Mouse (Mus musculus) forebrain, embryonic 11.5 days (tissue): ENCODE results near the gene Fam81a. TPM values are rescaled to one million over a fixed set of nuclear protein-coding genes. Genes with fewer than 3 reads are reported as not detected.
A peak's percentile ranks its signal among the peaks of the same experiment; 100 is the strongest.

Experiments
- ATAC-seq: fragments of 200-750 bp; cut with Nextera tagmentation; replicated peaks from 2 replicates; pipeline ENCODE4 v1.8.0; 2017; ENCODE audit warnings: moderate TSS enrichment; ENCODE audit not compliant: low FRiP score
- DNase-seq: peaks from one replicate; pipeline ENCODE4 v3.0.0-alpha.2; 2017; ENCODE audit warnings: low spot score
- H3K27ac ChIP-seq: fragments of 300-500 bp; sonication (generic); 2 replicates; pipeline ENCODE4 v1.5.1; 2014; ENCODE audit warnings: low read depth, low read length
- H3K27me3 ChIP-seq: fragments of 300-500 bp; sonication (generic); 2 replicates; pipeline ENCODE4 v1.6.1; 2014; ENCODE audit warnings: mild to moderate bottlenecking, low read length, mixed read lengths; ENCODE audit not compliant: control insufficient read depth, insufficient read depth
- H3K36me3 ChIP-seq: fragments of 300-500 bp; sonication (generic); 2 replicates; pipeline ENCODE4 v1.6.1; 2014; ENCODE audit warnings: mild to moderate bottlenecking, low read length, moderate library complexity, mixed read lengths; ENCODE audit not compliant: control insufficient read depth, insufficient read depth
- H3K4me1 ChIP-seq: fragments of 300-500 bp; sonication (generic); replicated peaks from 2 replicates; pipeline ENCODE4 v1.6.1; 2014; ENCODE audit warnings: low read length, mixed read lengths; ENCODE audit not compliant: control insufficient read depth, insufficient read depth
- H3K4me2 ChIP-seq: fragments of 300-500 bp; sonication (generic); 2 replicates; pipeline ENCODE4 v1.6.1; 2014; ENCODE audit warnings: low read depth, mild to moderate bottlenecking, low read length, moderate library complexity, mixed read lengths; ENCODE audit not compliant: severe bottlenecking
- H3K4me3 ChIP-seq: fragments of 300-500 bp; sonication (generic); 2 replicates; pipeline ENCODE4 v1.5.1; 2014; ENCODE audit warnings: low read depth, low read length
- H3K9ac ChIP-seq: fragments of 300-500 bp; sonication (generic); 2 replicates; pipeline ENCODE4 v1.6.1; 2014; ENCODE audit warnings: low read length
- H3K9me3 ChIP-seq: fragments of 300-500 bp; sonication (generic); 2 replicates; pipeline ENCODE4 v1.6.1; 2016; ENCODE audit warnings: low read length, mixed read lengths; ENCODE audit not compliant: control insufficient read depth
- WGBS: fragments of 180-500 bp; shearing (Covaris S2); extraction: QIAGEN DNeasy Blood & Tissue Kit; methylation state at CpG from one replicate; pipeline ENCODE4 v1.1.7; 2014; 5-methylcytosine and 5-hydroxymethylcytosine counted together
- polyA plus RNA-seq: library from polyadenylated mRNA; unstranded; fragments of >200 nt; fragmentation: Nextera tagmentation; extraction: Ambion mirVana; gene quantifications from 2 replicates; pipeline ENCODE4 v1.2.1, GENCODE M21; 2014

Fam81a gene
- polyA plus RNA-seq, 1 experiment from 2014 or later = 3.6 TPM

DNA sequence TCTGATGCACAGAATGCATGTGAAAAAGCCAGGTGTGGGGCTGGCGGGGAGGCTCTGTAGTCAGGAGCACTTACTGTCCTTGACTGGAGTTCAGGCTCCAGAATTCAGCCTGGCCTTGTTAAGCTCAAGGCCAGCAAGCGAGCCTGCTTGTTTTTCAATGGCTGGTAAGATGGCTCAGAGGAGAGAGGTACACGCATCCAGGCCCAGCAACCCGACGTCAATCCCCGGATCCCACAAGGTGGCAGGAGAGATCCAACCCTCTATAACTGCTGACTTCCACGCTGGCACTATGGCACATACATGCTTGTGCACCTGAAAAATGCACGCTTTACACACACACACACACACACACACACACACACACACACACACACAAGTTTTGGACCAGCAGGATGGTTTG, 39.3 kb downstream of the Fam81a start:
- H3K9ac ChIP-seq = no peak overlapping the region
- H3K27me3 ChIP-seq = no peaks in the 10 kb centered on the region
- H3K27ac ChIP-seq = no peak overlapping the region
- H3K4me3 ChIP-seq = no peak overlapping the region
- no peak for ATAC-seq
- no peak overlapping the region for H3K4me2 ChIP-seq
- H3K9me3 ChIP-seq = no peaks in the 10 kb centered on the region
- no peaks in the 10 kb centered on the region for H3K4me1 ChIP-seq
- no peak for DNase-seq
- H3K36me3 ChIP-seq = no peaks in the 10 kb centered on the region
- WGBS = 54% methylated on average over 8 of the region's 8 CpGs

GRCm38 (mm10) chr9:70097542-70097941, 44.8 kb downstream of the Fam81a start:
- Histone ChIP-seq H3K4me1 (no peaks in the 10 kb centered on the region), H3K4me3 (no peak overlapping the region), H3K9ac (no peak overlapping the region), H3K27ac (no peak overlapping the region), H3K36me3 (no peaks in the 10 kb centered on the region), H3K27me3 (no peaks in the 10 kb centered on the region), H3K4me2 (no peak overlapping the region), H3K9me3 (no peaks in the 10 kb centered on the region)
- ATAC-seq (no peak), DNase-seq (no peak)
- 97% methylated on average over 2 of the region's 2 CpGs for WGBS

DNA sequence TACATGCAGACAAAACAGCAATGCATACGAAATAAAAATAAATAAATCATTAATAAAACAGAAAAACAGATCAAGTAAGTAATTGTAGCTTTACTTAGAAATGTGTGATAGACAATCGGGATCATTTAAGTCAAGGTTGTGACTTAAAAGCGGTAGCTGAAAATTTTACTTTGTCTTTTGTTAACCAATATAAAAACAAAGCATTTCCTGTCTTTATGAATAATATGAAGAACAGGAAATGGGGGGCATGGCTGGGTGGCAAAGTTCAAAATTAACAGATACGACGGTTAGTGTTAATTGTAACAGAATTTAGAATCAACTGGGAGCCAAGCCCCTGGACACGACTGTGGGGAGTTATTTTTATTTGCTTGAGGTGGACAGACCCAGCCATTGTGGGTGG, 47.3 kb downstream of the Fam81a start:
- Histone ChIP-seq H3K4me1 (no peaks in the 10 kb centered on the region), H3K4me3 (no peak overlapping the region), H3K4me2 (no peak overlapping the region), H3K36me3 (no peaks in the 10 kb centered on the region), H3K27me3 (no peaks in the 10 kb centered on the region), H3K9ac (no peak overlapping the region), H3K27ac (no peak overlapping the region), H3K9me3 (no peaks in the 10 kb centered on the region)
- 86% methylated on average over 6 of the region's 6 CpGs for WGBS
- no peak for DNase-seq
- ATAC-seq = no peak

DNA sequence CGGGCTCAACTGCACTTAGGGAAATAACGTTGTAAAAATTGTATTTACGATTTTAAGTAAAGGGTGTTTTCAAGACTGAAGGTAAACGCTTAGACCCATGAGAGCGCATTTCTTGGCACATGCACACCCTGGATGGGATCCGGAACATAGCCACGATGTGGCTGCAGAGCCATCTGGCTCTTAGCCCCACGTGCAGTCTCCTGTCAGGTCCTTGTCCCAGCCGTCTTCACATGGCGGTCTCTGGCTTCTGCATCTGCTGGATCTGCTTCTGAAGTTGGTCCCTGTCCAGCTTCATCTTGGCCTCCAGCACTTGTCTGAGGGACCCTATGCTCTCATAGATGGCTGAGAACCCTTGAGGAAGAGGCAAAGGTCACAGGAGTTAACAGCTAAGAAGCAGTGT, 51.8 kb downstream of the Fam81a start:
- no peaks in the 10 kb centered on the region for H3K4me1 ChIP-seq
- WGBS = 92% methylated on average over 10 of the region's 10 CpGs
- ATAC-seq (no peak), DNase-seq (no peak)
- no peak overlapping the region for H3K27ac ChIP-seq
- no peaks in the 10 kb centered on the region for H3K27me3 ChIP-seq
- no peaks in the 10 kb centered on the region for H3K36me3 ChIP-seq
- H3K4me3 ChIP-seq = no peak overlapping the region
- no peak overlapping the region for H3K4me2 ChIP-seq
- H3K9ac ChIP-seq = no peak overlapping the region
- no peaks in the 10 kb centered on the region for H3K9me3 ChIP-seq

GRCm38 (mm10) chr9:70088786-70089096, 53.6 kb downstream of the Fam81a start:
- H3K9me3 ChIP-seq = no peaks in the 10 kb centered on the region
- H3K27me3 ChIP-seq = no peaks in the 10 kb centered on the region
- no peak overlapping the region for H3K9ac ChIP-seq
- ATAC-seq (no peak), DNase-seq (no peak)
- no peaks in the 10 kb centered on the region for H3K36me3 ChIP-seq
- no peak overlapping the region for H3K4me2 ChIP-seq
- 63% methylated on average over 6 of the region's 6 CpGs for WGBS
- H3K4me1 ChIP-seq = no peaks in the 10 kb centered on the region
- H3K4me3 ChIP-seq = no peak overlapping the region
- H3K27ac ChIP-seq = no peak overlapping the region

GRCm38 (mm10) chr9:70088041-70088785, 54.1 kb downstream of the Fam81a start:
- Histone ChIP-seq H3K9ac (no peak overlapping the region), H3K4me2 (no peak overlapping the region), H3K4me3 (no peak overlapping the region), H3K9me3 (no peaks in the 10 kb centered on the region), H3K27ac (no peak overlapping the region), H3K4me1 (no peaks in the 10 kb centered on the region), H3K27me3 (no peaks in the 10 kb centered on the region), H3K36me3 (no peaks in the 10 kb centered on the region)
- WGBS = 85% methylated on average over 19 of the region's 19 CpGs
- DNase-seq = no peak
- ATAC-seq = no peak

GRCm38 (mm10) chr9:70087379-70087778, 55.0 kb downstream of the Fam81a start:
- no peaks in the 10 kb centered on the region for H3K9me3 ChIP-seq
- ATAC-seq = no peak
- no peak overlapping the region for H3K9ac ChIP-seq
- no peak overlapping the region for H3K4me3 ChIP-seq
- DNase-seq = no peak
- H3K27ac ChIP-seq = no peak overlapping the region
- no peaks in the 10 kb centered on the region for H3K4me1 ChIP-seq
- no peaks in the 10 kb centered on the region for H3K27me3 ChIP-seq
- 80% methylated on average over 5 of the region's 5 CpGs for WGBS
- H3K4me2 ChIP-seq = no peak overlapping the region
- H3K36me3 ChIP-seq = no peaks in the 10 kb centered on the region

DNA sequence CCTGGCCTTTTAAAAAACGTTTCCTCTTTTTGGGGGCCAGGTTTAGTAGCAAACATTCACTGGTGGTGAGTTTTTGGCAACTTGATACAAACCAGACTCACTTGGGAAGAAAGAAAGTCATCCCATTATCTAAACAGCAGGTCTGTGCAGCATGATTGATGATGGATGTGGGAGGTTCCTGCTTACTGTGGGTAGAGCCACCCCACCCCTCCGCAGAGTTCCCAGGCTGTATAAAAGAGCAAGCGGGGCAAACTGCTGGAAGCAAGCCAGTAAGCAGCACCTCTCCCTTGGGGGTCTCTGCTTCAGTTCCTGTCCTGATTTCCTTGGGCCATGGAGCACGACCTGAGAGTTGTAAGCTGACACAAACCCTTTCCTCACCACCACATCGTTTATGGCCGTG, 56.3 kb downstream of the Fam81a start:
- H3K9me3 ChIP-seq = no peaks in the 10 kb centered on the region
- H3K36me3 ChIP-seq = no peaks in the 10 kb centered on the region
- 62% methylated on average over 6 of the region's 6 CpGs for WGBS
- H3K9ac ChIP-seq = no peak overlapping the region
- H3K27ac ChIP-seq = no peak overlapping the region
- H3K4me1 ChIP-seq = no peaks in the 10 kb centered on the region
- H3K4me2 ChIP-seq = no peak overlapping the region
- no peak for DNase-seq
- no peak overlapping the region for H3K4me3 ChIP-seq
- H3K27me3 ChIP-seq = no peaks in the 10 kb centered on the region
- ATAC-seq = no peak

DNA sequence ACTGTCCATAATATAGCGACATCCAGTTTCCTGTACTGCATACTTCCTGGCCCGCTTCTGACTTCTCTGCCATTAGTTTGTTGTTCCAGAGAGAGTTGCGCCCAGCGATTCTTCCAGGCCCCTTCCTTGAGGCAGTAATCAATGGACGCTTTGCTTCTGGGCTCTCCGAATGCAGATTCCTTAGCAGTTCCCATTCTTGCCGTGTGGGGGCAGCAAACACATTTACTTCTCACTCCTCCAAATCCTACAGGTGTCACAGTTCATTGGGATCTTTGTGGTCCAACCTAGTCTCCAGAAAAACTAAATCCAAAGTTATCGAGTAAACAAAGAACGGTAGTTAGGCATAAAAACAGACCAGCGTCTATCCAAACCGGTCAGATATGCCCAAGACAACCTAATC, 58.3 kb downstream of the Fam81a start:
- WGBS = 57% methylated on average over 11 of the region's 11 CpGs
- H3K4me3 ChIP-seq = no peak overlapping the region
- no peaks in the 10 kb centered on the region for H3K36me3 ChIP-seq
- H3K27ac ChIP-seq = no peak overlapping the region
- DNase-seq = peak; percentile 74
- no peaks in the 10 kb centered on the region for H3K27me3 ChIP-seq
- no peaks in the 10 kb centered on the region for H3K9me3 ChIP-seq
- no peak for ATAC-seq
- no peaks in the 10 kb centered on the region for H3K4me1 ChIP-seq
- no peak overlapping the region for H3K4me2 ChIP-seq
- no peak overlapping the region for H3K9ac ChIP-seq
